Mouse (Mus musculus): ENCODE measurements at regions not wholly inside any gene's neighbourhood (a gene's known extent, or its start where the extent isn't known, plus 50 kb on each side); places are given as distances from the start of the nearest gene placed in this dataset.

DNA sequence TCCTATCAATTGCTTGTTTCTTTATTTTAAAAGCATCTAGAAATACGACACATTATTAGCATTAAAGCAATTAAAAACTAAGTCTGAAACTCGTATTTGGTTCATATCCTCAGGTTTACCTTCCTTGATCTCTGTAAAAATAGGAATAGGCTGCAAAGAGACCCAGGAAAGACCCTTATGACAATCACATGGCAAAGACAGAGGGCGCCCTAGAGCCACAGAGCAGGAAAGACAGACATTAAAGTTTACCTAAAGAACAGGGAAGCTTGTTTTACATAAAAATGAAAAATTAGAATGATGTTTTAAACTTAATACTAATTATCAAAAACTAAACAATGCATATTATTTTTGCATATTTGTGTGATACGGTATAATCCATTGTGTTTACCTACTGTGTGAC lies 153.2 kb downstream of the Usp25 start:
- no peak for DNase-seq (ENCODE audit: low spot score)

DNA sequence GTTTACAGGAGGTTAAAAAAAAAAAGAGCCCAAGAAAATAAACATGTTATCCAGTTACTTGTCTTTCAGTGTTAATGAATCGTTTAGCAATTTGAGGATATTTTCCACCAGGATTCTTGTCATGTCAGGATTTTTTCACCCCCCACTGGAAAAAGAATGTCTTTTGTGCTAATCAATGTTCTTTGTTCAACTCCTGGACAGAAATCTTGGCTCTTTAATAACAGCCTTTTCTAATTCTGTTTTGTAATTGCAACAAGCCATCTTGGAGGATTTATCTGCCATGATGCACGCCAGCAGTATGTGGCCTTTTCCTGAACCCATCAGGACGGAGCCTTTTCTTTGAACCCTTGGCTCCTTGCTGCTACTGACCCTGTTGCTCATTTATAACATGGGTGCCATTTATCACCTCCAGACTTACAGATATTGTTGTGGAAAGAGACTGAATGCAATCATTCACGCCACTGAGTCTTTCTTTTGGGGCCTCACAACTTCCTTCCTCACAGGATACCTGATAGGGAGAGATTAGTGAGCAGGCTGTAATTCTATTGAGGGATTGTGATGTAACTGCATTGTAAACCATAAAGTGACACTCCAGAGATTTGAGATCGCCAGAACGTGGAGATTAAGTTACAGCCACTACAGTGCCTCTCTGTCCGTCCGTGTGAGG lies 159.7 kb downstream of the Usp25 start:
- peak; percentile 19 for DNase-seq (ENCODE audit: low spot score)

DNA sequence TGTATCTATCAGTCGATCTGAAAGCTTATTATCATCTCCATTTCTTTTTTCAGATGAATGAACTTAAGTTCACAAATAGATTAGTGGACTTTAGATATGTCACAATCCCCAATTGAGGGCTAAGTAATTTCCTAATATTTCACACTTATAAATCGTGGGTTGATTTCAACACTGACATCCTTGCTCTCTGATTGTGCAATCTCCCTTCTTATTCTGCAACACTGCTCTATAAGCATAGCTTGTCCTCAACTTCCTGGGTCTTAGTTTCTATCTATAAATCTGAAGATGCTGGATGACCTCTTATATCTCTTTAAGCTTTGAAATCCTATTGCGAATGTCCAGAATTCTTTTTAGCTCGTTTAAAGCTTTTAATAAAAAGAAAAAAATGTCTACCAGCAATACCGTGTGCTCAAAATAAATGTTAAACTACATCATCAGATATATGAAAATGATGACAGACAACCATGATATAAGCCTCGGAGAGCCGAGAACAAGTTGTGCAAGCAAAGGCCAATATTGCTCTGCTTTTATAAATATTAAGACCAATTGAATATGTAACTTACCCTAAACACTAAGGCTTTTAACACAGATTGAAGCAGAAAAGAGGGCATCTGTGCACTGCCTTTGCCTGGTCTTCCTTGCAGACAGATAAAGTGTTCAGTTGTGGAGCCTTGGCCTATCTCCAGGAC lies 161.4 kb downstream of the Usp25 start:
- peak; percentile 24 for DNase-seq (ENCODE audit: low spot score)

DNA sequence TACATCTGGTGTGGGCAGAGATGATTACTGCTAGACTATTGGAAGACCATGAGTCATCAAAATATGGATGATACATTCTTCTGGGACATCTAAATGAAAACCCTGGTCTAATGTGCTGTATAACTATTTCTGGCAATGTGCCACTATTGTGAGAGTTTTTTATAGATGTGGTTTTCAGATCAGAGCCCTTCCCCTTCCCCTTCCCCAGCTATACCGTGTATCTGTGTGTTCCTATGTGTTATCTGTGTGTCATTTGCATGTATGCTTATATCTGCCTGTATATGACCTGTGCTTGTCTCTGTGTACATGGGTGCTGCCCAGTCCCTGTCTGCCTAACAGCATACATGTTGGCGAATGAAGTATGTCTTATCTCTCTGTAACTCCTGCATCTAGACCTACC lies 167.5 kb downstream of the Usp25 start:
- no peak for DNase-seq (ENCODE audit: low spot score)
